Mouse (Mus musculus): Measurements from ENCODE around the gene Prim2.

Gene Prim2

GRCm38 (mm10) chr1:33604087-33604699 is 65.4 kb downstream of the Prim2 start:
- DNase-seq (ENCODE audit: low read depth, low spot score): no peak

- DNase-seq (ENCODE audit: low read depth, low spot score): no peak
Observed at GRCm38 (mm10) chr1:33599698-33600097, 69.9 kb downstream of the Prim2 start.

GRCm38 (mm10) chr1:33599019-33599667 is 70.5 kb downstream of the Prim2 start:
- DNase-seq (ENCODE audit: low read depth, low spot score): no peak

GRCm38 (mm10) chr1:33597043-33597442 is 72.6 kb downstream of the Prim2 start:
- peak; percentile 37 for DNase-seq (ENCODE audit: low read depth, low spot score)

GRCm38 (mm10) chr1:33595936-33596335 is 73.7 kb downstream of the Prim2 start:
- DNase-seq (ENCODE audit: low read depth, low spot score): peak; percentile 52

- DNase-seq (ENCODE audit: low read depth, low spot score): no peak
Observed at GRCm38 (mm10) chr1:33594966-33595365, 74.6 kb downstream of the Prim2 start.

- DNase-seq (ENCODE audit: low read depth, low spot score): no peak
Observed at GRCm38 (mm10) chr1:33593718-33594388, 75.7 kb downstream of the Prim2 start.

GRCm38 (mm10) chr1:33591997-33592608 is 77.5 kb downstream of the Prim2 start:
- peak; percentile 40 for DNase-seq (ENCODE audit: low read depth, low spot score)

GRCm38 (mm10) chr1:33590556-33591411 is 78.8 kb downstream of the Prim2 start:
- no peak for DNase-seq (ENCODE audit: low read depth, low spot score)

GRCm38 (mm10) chr1:33589531-33589930 is 80.1 kb downstream of the Prim2 start:
- no peak for DNase-seq (ENCODE audit: low read depth, low spot score)

- no peak for DNase-seq (ENCODE audit: low read depth, low spot score)
Observed at GRCm38 (mm10) chr1:33588557-33588956, 81.0 kb downstream of the Prim2 start.

- DNase-seq (ENCODE audit: low read depth, low spot score): no peak
Observed at GRCm38 (mm10) chr1:33584590-33584978, 85.0 kb downstream of the Prim2 start.

GRCm38 (mm10) chr1:33583817-33584589 is 85.6 kb downstream of the Prim2 start:
- no peak for DNase-seq (ENCODE audit: low read depth, low spot score)

GRCm38 (mm10) chr1:33578593-33578992 is 91.0 kb downstream of the Prim2 start:
- DNase-seq (ENCODE audit: low read depth, low spot score): no peak

- DNase-seq (ENCODE audit: low read depth, low spot score): no peak
Observed at GRCm38 (mm10) chr1:33574459-33574858, 95.1 kb downstream of the Prim2 start.

GRCm38 (mm10) chr1:33565764-33566401 is 103.7 kb downstream of the Prim2 start:
- peak; percentile 65 for DNase-seq (ENCODE audit: low read depth, low spot score)

- DNase-seq (ENCODE audit: low read depth, low spot score): no peak
Observed at GRCm38 (mm10) chr1:33564032-33564431, 105.6 kb downstream of the Prim2 start.

- DNase-seq (ENCODE audit: low read depth, low spot score): no peak
Observed at GRCm38 (mm10) chr1:33563611-33564010, 106.0 kb downstream of the Prim2 start.

- no peak for DNase-seq (ENCODE audit: low read depth, low spot score)
Observed at GRCm38 (mm10) chr1:33556638-33557037, 113.0 kb downstream of the Prim2 start.

GRCm38 (mm10) chr1:33555626-33556025 is 114.0 kb downstream of the Prim2 start:
- no peak for DNase-seq (ENCODE audit: low read depth, low spot score)
